Mouse (Mus musculus) megakaryocyte-erythroid progenitor cell, adult 5 weeks (primary cell): ENCODE results near the gene Ifit1bl1. TPM values are rescaled to one million over a fixed set of nuclear protein-coding genes. Genes with fewer than 3 reads are reported as not detected.

ENCODE experiments used
- polyA plus RNA-seq: library from polyadenylated mRNA; stranded (reverse); fragments of >175 nt; gene quantifications from 2 replicates; pipeline ENCODE4 v1.2.3, GENCODE M21; 2012

Gene Ifit1bl1
- polyA plus RNA-seq: 0.03 TPM in 1 of 2 replicates, not detected in the other

GRCm38 (mm10) chr19:34601888-34602287 is at the start of gene Ifit1bl1:
TSS of gene Ifit1bl1 (minus strand) at chr19:34601956.

GRCm38 (mm10) chr19:34640623-34641022 is 38.9 kb upstream of the Ifit1bl1 start, which contains the start of the genes Ifit1bl2 and Ifit1:
TSS of gene Ifit1bl2 (minus strand) at chr19:34640743.
TSS of gene Ifit1 (plus strand) at chr19:34640871.

GRCm38 (mm10) chr19:34607237-34608051 is 5.7 kb upstream of the Ifit1bl1 start, which contains the start of gene Ifit3b:
TSS of gene Ifit3b (plus strand) at chr19:34607970.

DNA sequence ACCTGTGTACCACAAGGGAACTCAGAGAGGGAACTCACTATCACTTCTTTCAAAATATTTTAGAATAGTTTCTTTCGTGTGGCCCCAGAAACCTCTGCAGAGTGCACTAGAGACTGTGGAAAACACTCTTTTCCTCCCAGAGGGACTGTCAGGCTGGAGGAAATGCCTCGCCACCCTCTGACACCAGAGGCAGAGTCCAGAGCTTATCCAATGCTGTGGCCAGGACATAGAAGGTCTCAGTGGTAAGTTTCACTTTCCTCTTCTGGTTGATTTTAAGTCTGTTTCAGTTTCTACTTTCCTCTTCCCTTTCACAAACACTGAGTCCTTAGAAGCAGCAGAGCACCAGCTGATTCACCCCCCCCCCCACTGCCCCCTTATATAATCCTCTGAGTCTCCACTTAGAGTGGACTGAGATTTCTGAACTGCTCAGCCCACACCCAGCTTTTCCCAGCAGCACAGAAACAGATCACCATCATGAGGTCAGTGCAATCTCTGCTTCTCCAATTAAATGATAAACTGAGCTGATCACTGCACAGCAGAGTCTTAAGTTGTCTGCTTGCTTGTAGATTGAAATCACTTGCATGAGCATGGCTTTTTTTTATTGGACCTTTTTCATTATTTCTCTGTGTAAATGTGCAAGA is 18.5 kb downstream of the Ifit1bl1 start, which contains the start of gene Ifit3:
Gene Ifit3, plus strand, starts transcription at position 406 of the 641 bp plus-strand sequence.

GRCm38 (mm10) chr19:34550534-34551223 is 51.1 kb downstream of the Ifit1bl1 start, which contains the start of gene Ifit2:
TSS of gene Ifit2 (plus strand) at chr19:34550694.

Other genes with a start within 250 kb of the Ifit1bl1 start
- gene Ch25h, start 126.8 kb downstream of the Ifit1bl1 start, polyA plus RNA-seq: 0.13 TPM in 1 of 2 replicates, not detected in the other
- gene Lipa, start 74.5 kb downstream of the Ifit1bl1 start, polyA plus RNA-seq: 1.9 and 2.0 TPM in 2 replicates
- 0.61 and 0.97 TPM in 2 replicates for gene Ifit2, start 51.3 kb downstream of the Ifit1bl1 start, polyA plus RNA-seq
- gene Ifit3, start 18.4 kb downstream of the Ifit1bl1 start, polyA plus RNA-seq: 0.05 TPM in 1 of 2 replicates, not detected in the other
- gene Ifit3b, start 6.0 kb upstream of the Ifit1bl1 start, polyA plus RNA-seq: not detected in 2 replicates
- 0.22 TPM in 1 of 2 replicates, not detected in the other for gene Ifit1bl2, start 38.8 kb upstream of the Ifit1bl1 start, polyA plus RNA-seq
- gene Ifit1, start 38.9 kb upstream of the Ifit1bl1 start, polyA plus RNA-seq: 0.04 and 0.22 TPM in 2 replicates
- 0.02 and 0.06 TPM in 2 replicates for gene Slc16a12, start 145.3 kb upstream of the Ifit1bl1 start, polyA plus RNA-seq